Mouse (Mus musculus) stomach, postnatal 0 days (tissue): ENCODE data around the gene Nsun7.

Experiments
- CTCF ChIP-seq: IDR thresholded peaks from 2 replicates; pipeline ENCODE4 v1.5.1; 2016; ENCODE audit warnings: antibody characterized with exemption, low read depth, mild to moderate bottlenecking, moderate library complexity
- EP300 ChIP-seq: optimal IDR thresholded peaks from 2 replicates; pipeline ENCODE3; 2016; ENCODE audit warnings: antibody characterized with exemption

- no peak for TF ChIP-seq CTCF
- TF ChIP-seq EP300 = no peak
These were observed 34.5 kb downstream of the Nsun7 start for GRCm38 (mm10) chr5:66294106-66294625.
